Mouse (Mus musculus) layer of hippocampus, adult 18-20 months (tissue): ENCODE measurements around the gene Hbs1l. TPM values are rescaled to one million over a fixed set of nuclear protein-coding genes. Genes with fewer than 3 reads are reported as not detected.
"Not testable (repeated sequence)": the region's sequence is repeated elsewhere in the genome, so short reads cannot be mapped to it uniquely, and the experiment has no call there.

Experiments
- DNase-seq, 2 experiments: peaks; one replicate each; pipeline ENCODE4 v3.0.0; 2022; ENCODE audit warnings: low spot score in 2 of 2
- total RNA-seq, 2 experiments: library from RNA; stranded (reverse); gene quantifications; 2 replicates each; pipeline ENCODE4 v1.2.3; 2021

The Hbs1l gene
- total RNA-seq, 2 experiments from 2014 or later = 58.8 to 62.9 TPM

- no peak for DNase-seq
These were observed 62.2 kb downstream of the Hbs1l start for GRCm38 (mm10) chr10:21357986-21358385.

- no peak for DNase-seq
These were observed 63.3 kb downstream of the Hbs1l start for GRCm38 (mm10) chr10:21359086-21359485.

GRCm38 (mm10) chr10:21361871-21362270 lies 66.1 kb downstream of the Hbs1l start:
- DNase-seq = no peak

GRCm38 (mm10) chr10:21363297-21363696 lies 67.5 kb downstream of the Hbs1l start:
- no peak for DNase-seq

GRCm38 (mm10) chr10:21364946-21365345 lies 69.2 kb downstream of the Hbs1l start:
- no peak for DNase-seq

GRCm38 (mm10) chr10:21365897-21366296 lies 70.1 kb downstream of the Hbs1l start:
- no peak for DNase-seq

- no peak for DNase-seq
These were observed 70.7 kb downstream of the Hbs1l start for GRCm38 (mm10) chr10:21366471-21366870.

GRCm38 (mm10) chr10:21367481-21367880 lies 71.7 kb downstream of the Hbs1l start:
- no peak for DNase-seq

- no peak for DNase-seq
These were observed 73.8 kb downstream of the Hbs1l start for GRCm38 (mm10) chr10:21369586-21369985.

GRCm38 (mm10) chr10:21372271-21372670 lies 76.5 kb downstream of the Hbs1l start:
- no peak for DNase-seq

GRCm38 (mm10) chr10:21376682-21377473 lies 81.1 kb downstream of the Hbs1l start, which contains the start of gene Aldh8a1:
Gene Aldh8a1, plus strand, starts transcription at chr10:21377291.
- DNase-seq = no peak

GRCm38 (mm10) chr10:21378196-21378944 lies 82.6 kb downstream of the Hbs1l start:
- DNase-seq = peak in 1 of 2 experiments; percentile 50

- DNase-seq = peak; percentile 44 to 82
These were observed 87.1 kb downstream of the Hbs1l start for GRCm38 (mm10) chr10:21382914-21383313.

GRCm38 (mm10) chr10:21385111-21385663 lies 89.4 kb downstream of the Hbs1l start:
- DNase-seq = no peak

- DNase-seq = no peak
These were observed 93.3 kb downstream of the Hbs1l start for GRCm38 (mm10) chr10:21389075-21389474.

GRCm38 (mm10) chr10:21390440-21390839 lies 94.7 kb downstream of the Hbs1l start:
- no peak for DNase-seq

GRCm38 (mm10) chr10:21391286-21391685 lies 95.5 kb downstream of the Hbs1l start:
- no peak for DNase-seq

GRCm38 (mm10) chr10:21393390-21393789 lies 97.6 kb downstream of the Hbs1l start:
- DNase-seq = no peak

GRCm38 (mm10) chr10:21395426-21396139 lies 99.8 kb downstream of the Hbs1l start:
- no peak for DNase-seq

GRCm38 (mm10) chr10:21398873-21399425 lies 103.2 kb downstream of the Hbs1l start:
- not testable (repeated sequence) for DNase-seq

GRCm38 (mm10) chr10:21399622-21400021 lies 103.8 kb downstream of the Hbs1l start:
- DNase-seq = no peak
